ENCODE assay signal across 13 mouse cellular contexts in the genomic region with DNA sequence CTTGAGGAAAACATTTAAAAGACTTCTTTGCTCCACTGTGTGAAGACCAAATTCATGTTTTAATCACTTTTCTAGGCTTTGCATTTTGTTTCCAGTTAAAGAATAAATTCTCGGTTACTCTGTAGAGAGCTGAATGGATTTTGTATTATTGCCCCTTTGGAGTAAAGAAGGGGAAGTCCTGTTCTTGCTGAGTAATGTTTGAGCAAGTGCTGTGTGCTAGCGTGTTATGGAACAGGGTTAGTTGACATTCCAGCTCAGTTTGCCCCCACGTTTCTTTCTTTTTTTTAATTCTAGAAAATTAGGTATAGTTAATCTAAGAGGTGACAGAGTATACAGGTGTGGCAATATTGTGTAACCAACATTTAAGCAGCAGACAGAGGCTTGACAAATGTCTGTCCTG. TPM values are rescaled to one million over a fixed set of nuclear protein-coding genes. Genes with fewer than 3 reads are reported as not detected.
"Had no signal": no experiment of that assay in that cellular context is flagged by ENCODE, and none has a peak within 500 bp of the region (broad histone marks: within the 10 kb centered on the region; RNA-seq: fewer than 3 reads in every experiment).

No protein-coding gene starts in this region.

- DNase-seq: retina, postnatal 1 day; right cerebral cortex, adult 18-20 months; right cerebral cortex, postnatal 14 days; right cerebral cortex, postnatal 25 days; right cerebral cortex, postnatal 4 days; spleen, adult 18-20 months; thymus, adult 18-20 months; thymus, adult 2 months; thymus, postnatal 14 days; thymus, postnatal 25 days; thymus, postnatal 36 days; thymus, postnatal 4 days had no signal

RNA-seq across cellular contexts. Expression of a gene that starts 35.0 kb away (rescaled TPM):
- total RNA-seq: neutrophil, adult 5-6 weeks had no signal
